Mouse (Mus musculus) testis, adult 2 months (tissue): ENCODE results near the gene Vrk3.

ENCODE experiments used
- CTCF ChIP-seq: fragments of 200-500 bp; IDR thresholded peaks from 2 replicates; pipeline ENCODE4 v1.5.1; 2012; ENCODE audit warnings: low read depth, mild to moderate bottlenecking, inconsistent platforms, low read length, moderate library complexity; ENCODE audit not compliant: control insufficient read depth, insufficient read depth, insufficient replicate concordance
- POLR2A ChIP-seq: fragments of 200-500 bp; IDR thresholded peaks from 2 replicates; pipeline ENCODE4 v1.6.1; 2012; ENCODE audit warnings: low read depth, mild to moderate bottlenecking, inconsistent platforms, low read length, moderate library complexity; ENCODE audit not compliant: control insufficient read depth

DNA sequence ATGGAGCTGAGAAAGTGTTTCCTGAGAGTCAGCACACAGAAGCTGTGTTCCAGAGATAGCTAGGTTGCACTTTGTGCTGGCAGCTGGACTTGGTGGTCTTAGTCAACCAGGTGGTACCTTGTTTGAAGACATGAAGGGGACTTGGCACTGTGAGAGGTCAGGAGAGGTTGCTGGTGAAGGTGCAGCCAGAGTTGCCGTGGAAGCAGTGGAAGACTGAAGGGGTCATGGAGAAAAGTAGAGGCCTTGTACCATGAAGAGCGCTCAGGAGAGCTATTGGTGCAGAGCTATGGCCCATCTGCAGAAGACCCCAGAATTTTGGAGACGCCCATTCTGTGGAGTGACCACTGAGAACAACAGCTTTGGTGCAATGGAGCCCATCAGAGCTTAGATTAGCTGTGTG is 61.3 kb downstream of the Vrk3 start:
- TF ChIP-seq CTCF (no peak), POLR2A (no peak)
